Mouse (Mus musculus) 3T3-L1 (cell line): ENCODE measurements at regions not wholly inside any gene's neighbourhood (a gene's known extent, or its start where the extent isn't known, plus 50 kb on each side); places are given as distances from the start of the nearest gene placed in this dataset.

Source experiments
- DNase-seq: peaks from one replicate; pipeline ENCODE4 v3.0.0-alpha.2; 2015; ENCODE audit warnings: low read depth, low spot score

- DNase-seq: peak; percentile 10
Observed at GRCm38 (mm10) chr14:106365624-106366118, 259.7 kb downstream of the Trim52 start.

- no peak for DNase-seq
Observed at GRCm38 (mm10) chr14:106373451-106373850, 267.5 kb downstream of the Trim52 start.

- no peak for DNase-seq
Observed at GRCm38 (mm10) chr14:106379645-106380044, 273.6 kb downstream of the Trim52 start.

DNA sequence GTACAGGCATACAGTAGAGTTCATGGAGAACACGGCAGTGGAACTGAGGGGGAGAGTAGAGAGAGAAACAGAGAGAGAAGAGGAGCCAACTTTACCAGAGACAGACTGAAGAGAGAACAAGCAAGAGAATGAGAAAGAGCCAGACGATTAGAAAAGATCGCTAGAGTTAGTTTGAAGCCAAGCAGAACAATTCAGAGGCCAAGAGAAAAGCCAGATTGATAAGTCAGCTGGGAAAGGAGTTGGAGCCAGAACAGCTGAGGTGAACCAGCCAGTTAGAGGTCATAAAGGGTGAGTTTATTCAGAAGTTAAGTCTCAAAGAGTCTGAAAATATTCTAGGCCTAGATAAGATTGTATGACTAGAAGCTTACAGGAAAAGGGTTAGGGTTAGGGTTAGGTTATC is 281.7 kb downstream of the Trim52 start:
- DNase-seq: no peak

DNA sequence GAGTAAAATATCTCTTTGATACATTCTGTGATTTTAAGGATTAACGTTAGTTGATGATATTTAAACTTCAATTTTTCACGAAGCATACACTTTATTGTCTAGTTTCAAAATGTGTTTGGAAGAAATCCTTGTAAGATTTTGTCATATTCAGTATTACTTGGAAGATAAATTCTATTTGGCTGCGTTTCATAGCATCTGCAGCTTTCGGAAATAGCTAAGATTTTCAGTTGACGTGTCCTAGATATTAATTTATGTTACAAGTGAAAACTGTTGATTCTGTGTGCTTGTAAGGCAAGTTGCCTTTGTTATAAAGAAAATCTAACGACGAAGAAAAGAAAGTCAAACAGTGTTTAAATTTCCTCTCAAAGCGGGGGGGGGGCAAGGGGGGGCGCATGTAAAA is 284.5 kb downstream of the Trim52 start:
- DNase-seq: no peak

DNA sequence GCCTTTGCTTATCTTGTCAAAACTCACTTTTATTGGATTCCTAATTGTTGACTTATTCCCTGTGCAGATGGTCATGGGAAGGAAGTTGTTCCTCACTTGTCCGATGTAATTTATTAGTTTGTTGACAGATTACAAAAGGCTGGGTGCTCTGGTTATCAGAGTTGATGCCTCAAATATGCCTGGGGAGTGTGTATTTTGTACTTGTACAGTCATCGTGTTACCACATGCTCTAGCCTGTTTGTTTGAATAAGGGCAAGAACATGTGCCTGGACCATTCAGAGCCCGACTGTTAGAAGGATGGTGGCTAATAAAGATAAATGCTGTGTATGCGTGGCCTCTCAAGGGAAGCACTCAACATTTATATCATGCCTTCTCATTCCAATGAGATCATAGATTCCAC is 288.0 kb downstream of the Trim52 start:
- DNase-seq: peak; percentile 2

- no peak for DNase-seq
Observed at GRCm38 (mm10) chr14:106412917-106413558, 307.0 kb downstream of the Trim52 start.

DNA sequence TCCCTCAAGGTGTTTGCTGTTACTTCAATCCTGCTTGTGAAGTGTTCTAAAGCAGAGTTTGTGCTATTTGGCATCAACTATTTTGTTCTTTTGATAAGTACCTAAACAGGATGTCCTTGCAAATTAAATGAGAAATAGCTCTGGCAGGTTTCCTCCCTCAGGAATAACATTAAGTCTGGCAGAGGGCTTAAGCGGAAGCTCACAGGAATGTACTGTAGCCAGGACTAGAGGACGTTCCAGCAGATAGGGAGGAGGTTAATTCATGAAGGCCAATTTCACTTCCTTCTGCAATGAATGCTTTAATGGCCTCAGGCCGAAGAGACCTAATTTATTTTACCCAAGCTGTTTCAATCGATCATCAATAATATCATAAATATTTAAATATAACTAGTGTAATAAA is 318.7 kb downstream of the Trim52 start:
- no peak for DNase-seq

- no peak for DNase-seq
Observed at GRCm38 (mm10) chr14:106428594-106428993, 322.6 kb downstream of the Trim52 start.

- peak; percentile 76 for DNase-seq
Observed at GRCm38 (mm10) chr14:106439282-106439681, 333.3 kb downstream of the Trim52 start.

DNA sequence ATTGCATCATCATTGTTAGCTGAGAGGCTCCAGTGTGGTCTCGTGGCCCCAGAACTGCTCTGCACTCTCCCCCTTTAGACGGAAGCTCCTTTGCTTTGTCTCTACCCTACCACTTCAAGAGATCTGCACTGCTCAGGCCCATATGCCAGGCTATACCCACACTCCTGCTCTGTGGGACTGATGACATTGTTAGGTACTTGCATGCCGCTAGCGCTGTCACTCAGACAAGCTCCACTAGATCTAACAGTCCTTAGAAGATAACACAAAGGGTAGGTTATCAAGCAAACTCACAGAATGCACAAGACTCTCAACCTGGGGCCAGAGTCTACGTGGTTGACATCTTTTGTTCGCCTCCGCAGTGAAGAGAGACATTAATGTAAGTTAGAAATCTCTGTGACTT is 383.1 kb downstream of the Trim52 start:
- DNase-seq: no peak

- DNase-seq: no peak
Observed at GRCm38 (mm10) chr14:106491389-106491788, 385.4 kb downstream of the Trim52 start.

- peak; percentile 72 for DNase-seq
Observed at GRCm38 (mm10) chr14:106500344-106501135, 394.5 kb downstream of the Trim52 start.

DNA sequence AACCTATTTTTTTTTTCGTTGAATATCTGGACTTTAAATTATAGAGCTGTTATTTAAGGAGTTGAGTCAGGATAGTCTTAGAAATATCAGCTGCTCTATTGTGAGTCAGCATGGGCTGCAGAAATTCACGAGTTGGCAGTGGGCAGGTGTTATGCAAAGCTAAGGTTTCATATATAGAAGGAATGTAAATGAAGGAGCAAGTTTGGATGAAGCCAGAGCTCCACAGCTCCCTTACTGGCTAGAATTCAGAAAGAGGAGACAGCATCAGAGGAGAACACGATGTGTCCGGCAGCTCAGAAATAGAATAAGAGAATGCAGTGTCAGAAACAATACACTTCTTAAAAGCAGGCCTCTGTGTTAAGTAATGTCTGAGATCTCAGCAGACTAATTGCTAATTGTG is 400.9 kb downstream of the Trim52 start:
- no peak for DNase-seq

DNA sequence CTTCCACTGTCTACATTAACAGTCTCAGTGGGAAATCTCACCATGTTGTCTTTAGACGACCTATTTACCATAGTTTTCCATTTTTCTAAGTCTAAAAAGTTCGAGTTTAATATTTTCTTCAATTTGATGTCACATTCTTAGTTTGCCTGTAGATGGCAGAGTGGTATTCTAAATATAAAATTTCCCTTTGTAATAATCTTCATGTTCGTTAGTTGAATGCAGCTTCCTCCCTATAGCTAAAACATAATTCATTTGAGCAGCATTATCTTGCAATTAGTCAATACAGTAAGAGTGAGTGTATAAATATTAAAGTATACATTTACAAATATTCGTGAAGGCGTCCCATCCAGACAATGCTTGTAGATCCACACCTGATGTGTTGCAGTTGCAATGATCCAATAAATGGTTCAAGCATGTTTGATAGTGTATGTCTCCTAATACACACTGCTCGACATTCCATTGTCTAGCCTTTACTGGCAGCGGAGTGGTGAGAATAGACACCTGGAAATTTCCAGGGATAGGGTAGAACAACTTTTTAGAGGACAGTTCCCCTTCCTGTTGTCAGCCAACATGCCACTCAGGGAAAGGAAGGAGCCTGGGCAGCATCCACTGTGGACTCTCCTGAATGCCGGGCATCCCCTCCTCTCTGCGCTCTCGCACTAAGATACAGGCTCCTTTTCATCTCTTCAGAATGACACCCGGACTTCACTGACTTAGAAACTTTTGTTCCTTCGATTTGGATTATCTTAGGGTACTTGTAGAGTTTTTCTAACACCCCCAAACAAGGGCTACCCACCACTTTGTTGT is 412.8 kb downstream of the Trim52 start:
- DNase-seq: no peak

DNA sequence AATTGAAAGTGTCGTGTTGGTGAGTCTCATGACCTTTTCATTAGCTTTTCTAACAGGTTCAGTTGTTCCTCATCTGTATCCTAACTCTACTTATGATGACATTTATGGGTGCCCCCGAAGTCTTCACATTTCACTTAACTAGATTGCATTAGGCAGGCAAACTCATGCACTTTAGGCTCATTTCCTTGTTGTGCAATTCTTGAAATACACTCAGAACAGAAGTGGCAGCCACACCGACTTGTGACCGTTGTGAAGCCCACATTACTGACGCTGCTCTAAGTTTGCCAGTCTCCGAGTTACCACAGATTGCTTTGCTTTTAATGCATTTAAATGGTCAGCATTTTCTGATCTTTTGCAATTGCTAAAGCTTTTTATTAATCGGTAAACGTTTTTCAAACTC is 414.8 kb downstream of the Trim52 start:
- DNase-seq: no peak

- no peak for DNase-seq
Observed at GRCm38 (mm10) chr14:106550150-106550549, 444.2 kb downstream of the Trim52 start.

- no peak for DNase-seq
Observed at GRCm38 (mm10) chr14:106579281-106579680, 473.3 kb downstream of the Trim52 start.

DNA sequence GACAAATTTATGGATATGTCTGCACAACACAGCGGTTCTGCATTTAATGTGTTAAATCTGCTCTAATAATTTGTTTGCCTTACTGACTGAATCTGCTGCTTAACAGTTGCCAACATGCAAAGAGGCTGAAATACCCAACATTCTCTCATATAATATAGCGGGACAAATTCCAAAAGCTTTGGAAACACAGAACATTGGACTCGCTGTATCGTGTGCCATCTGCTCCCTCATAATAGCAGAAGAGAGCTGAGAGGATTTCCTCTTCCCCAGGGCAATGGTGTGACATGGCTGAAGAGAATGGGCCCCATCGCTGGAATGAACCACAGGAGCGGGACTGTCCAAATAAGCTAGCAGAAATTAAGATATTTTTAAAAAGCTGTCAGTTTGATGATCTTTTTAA is 475.9 kb downstream of the Trim52 start:
- no peak for DNase-seq

GRCm38 (mm10) chr14:106593352-106593751 is 487.4 kb downstream of the Trim52 start:
- no peak for DNase-seq

DNA sequence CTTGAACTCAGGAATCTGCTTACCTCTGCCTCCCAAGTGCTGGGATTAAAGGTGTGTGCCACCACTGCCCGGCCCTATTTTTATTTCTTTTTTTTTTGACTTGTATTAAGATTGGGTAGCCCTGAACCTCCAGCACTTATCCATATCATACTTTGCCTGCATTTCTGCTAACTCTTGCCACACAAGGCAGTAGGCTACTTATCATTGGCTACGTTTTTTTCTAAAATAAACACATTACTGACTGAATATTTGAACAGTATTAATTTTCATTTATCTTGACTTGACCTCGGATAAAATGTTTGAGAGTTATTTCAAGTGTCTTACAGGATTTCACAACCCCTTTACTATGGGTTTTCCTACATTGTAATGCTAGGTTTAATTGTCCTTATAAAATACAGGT is 488.0 kb downstream of the Trim52 start:
- DNase-seq: no peak

DNA sequence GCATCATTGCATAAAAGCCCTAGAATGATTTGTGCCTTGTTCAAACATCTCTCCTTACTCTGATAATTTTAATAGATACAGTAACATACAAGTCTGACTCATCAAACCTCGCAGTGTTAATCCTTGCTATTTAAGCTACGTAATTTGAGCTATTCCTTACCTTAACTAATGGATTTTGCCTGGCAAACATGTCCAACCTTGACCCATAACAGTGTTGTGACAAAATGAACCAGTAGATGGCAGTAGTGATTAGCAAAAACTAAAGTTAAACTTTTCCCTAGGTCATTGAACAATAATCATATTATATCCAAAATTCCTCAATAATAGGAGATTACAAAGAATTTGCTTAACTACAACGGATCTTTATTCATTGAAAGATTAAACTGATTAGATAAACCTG is 501.0 kb downstream of the Trim52 start:
- peak; percentile 60 for DNase-seq
